Mouse (Mus musculus) spleen, adult 2 months (tissue): Measurements from ENCODE around the gene Wars. TPM values are rescaled to one million over a fixed set of nuclear protein-coding genes. Genes with fewer than 3 reads are reported as not detected.

Experiments used
- DNase-seq, 2 experiments: peaks; one replicate each; pipeline versions ENCODE4 v3.0.0 to v3.0.0-alpha.2; 2012 to 2021; ENCODE audit warnings: low spot score in 2 of 2, low read depth in 1 of 2
- H3K27ac ChIP-seq: fragments of 200-500 bp; 2 replicates; pipeline ENCODE4 v1.5.1; 2012; ENCODE audit warnings: low read length, inconsistent platforms; ENCODE audit not compliant: insufficient read depth
- H3K27me3 ChIP-seq: fragments of 200-500 bp; 2 replicates; pipeline ENCODE4 v1.6.1; 2012; ENCODE audit warnings: mild to moderate bottlenecking, moderate library complexity, low read length, inconsistent platforms; ENCODE audit not compliant: control insufficient read depth, insufficient read depth
- H3K36me3 ChIP-seq: fragments of 200-500 bp; 2 replicates; pipeline ENCODE4 v1.6.1; 2012; ENCODE audit warnings: mild to moderate bottlenecking, low read length, inconsistent platforms; ENCODE audit not compliant: control insufficient read depth, insufficient read depth
- H3K4me1 ChIP-seq: fragments of 200-500 bp; 2 replicates; pipeline ENCODE4 v1.6.1; 2011; ENCODE audit warnings: inconsistent platforms; ENCODE audit not compliant: control insufficient read depth, insufficient read depth, insufficient read length
- H3K4me3 ChIP-seq: fragments of 200-500 bp; 2 replicates; pipeline ENCODE4 v1.5.1; 2011; ENCODE audit warnings: mild to moderate bottlenecking, inconsistent platforms; ENCODE audit not compliant: insufficient read depth, insufficient read length; ENCODE audit errors: extremely low read depth
- CTCF ChIP-seq: fragments of 200-500 bp; IDR thresholded peaks from 2 replicates; pipeline ENCODE4 v1.5.1; 2011; ENCODE audit warnings: mild to moderate bottlenecking, inconsistent platforms; ENCODE audit not compliant: insufficient read depth, insufficient read length, insufficient replicate concordance; ENCODE audit errors: extremely low read depth
- POLR2A ChIP-seq: fragments of 200-500 bp; IDR thresholded peaks from 2 replicates; pipeline ENCODE4 v1.6.1; 2011; ENCODE audit warnings: low read depth, low read length, inconsistent platforms
- WGBS: fragments of 180-500 bp; shearing (Covaris S2); methylation state at CpG from one replicate; pipeline ENCODE4 v1.1.7; 2018; 5-methylcytosine and 5-hydroxymethylcytosine counted together
- polyA plus RNA-seq: library from polyadenylated mRNA; depleted of rRNA; stranded (reverse); fragments of >200 nt; gene quantifications from 2 replicates; pipeline ENCODE4 v1.2.3, GENCODE M21; 2012

Gene Wars
- polyA plus RNA-seq, 1 experiment: 45.5 TPM

DNA sequence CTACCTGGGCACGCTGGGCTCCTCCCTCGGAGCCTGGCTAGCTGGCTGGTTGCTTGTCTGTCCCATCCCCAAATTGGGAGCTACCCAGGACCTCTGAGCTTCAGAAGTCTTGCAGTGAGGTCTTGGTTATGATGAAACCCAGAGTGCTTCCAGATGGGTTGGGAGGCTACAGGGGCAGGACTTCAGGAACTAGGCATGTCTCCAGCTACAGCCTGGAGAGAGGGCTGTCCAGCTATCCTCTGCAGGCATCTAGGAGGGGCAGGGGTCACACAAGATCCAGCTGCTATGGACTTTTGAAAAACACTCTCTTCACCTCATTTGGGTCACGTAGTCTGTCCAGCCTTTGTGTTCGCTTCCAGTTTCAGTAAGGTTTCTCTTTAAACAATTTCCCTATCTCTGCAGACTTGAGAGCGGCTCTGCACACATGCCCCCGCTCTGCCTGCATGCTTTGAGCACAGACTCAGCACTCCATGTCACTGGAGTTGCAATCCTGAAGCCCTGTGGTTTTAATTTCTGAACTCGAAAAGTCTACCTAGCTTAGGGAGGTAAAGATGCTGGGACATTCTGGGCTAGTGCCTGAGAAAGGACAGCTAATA lies 36.3 kb downstream of the Wars start:
- no peak for DNase-seq
- TF ChIP-seq POLR2A: no peak
- TF ChIP-seq CTCF: no peak
- WGBS: 83% methylated on average over 7 of the region's 7 CpGs
- no peak overlapping the region for H3K27ac ChIP-seq
- H3K36me3 ChIP-seq: peaks cover 11% of the 10 kb centered on the region
- no peaks in the 10 kb centered on the region for H3K27me3 ChIP-seq
- H3K4me1 ChIP-seq: no peaks in the 10 kb centered on the region
- H3K4me3 ChIP-seq: no peak overlapping the region

DNA sequence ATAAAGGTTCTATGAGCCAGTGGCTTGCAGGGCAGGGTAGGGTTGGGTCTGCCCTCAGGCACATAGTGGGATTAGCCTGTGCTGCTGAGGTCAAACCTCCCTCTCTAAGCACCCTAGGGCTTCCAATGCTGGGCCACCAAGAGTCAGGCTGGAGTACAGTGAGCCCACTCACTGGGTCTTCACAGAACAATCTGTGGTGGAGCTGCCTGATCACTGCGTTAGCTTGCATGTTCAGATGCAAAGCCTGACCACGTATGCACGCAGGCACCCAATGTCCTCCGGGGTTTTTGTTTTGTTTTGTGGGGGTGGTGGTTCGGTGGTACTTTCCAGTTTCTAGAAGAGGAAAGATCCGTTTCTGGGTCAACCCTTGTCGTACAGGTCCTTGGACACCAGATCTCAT lies 36.9 kb downstream of the Wars start:
- Histone ChIP-seq H3K36me3 (peaks cover 9% of the 10 kb centered on the region), H3K4me1 (no peaks in the 10 kb centered on the region), H3K27me3 (no peaks in the 10 kb centered on the region), H3K4me3 (no peak overlapping the region), H3K27ac (no peak overlapping the region)
- TF ChIP-seq POLR2A: no peak
- TF ChIP-seq CTCF: no peak
- WGBS: 89% methylated on average over 7 of the region's 7 CpGs
- no peak for DNase-seq

DNA sequence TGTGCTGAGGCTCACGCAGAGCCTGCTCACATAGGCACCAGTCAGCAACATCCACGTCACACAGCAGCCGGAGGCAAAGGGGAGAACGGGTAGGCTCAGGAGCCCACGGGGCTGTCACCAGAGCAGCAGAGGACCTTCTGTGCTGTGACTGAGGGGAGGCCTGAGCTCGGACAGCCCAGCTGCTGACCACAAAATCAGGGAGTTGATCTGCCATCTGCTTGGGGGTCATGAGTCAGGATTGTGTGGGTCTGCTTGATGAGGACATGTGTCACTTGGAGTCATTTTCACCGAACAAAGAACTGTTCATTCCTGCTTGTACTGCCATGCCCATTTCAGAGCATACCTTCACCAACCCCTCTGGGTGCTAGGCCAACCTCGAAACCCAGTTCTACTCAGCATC lies 37.8 kb downstream of the Wars start:
- Histone ChIP-seq H3K4me1 (no peaks in the 10 kb centered on the region), H3K27me3 (no peaks in the 10 kb centered on the region), H3K27ac (no peak overlapping the region), H3K36me3 (peaks cover 6% of the 10 kb centered on the region), H3K4me3 (no peak overlapping the region)
- DNase-seq: no peak
- 87% methylated on average over 8 of the region's 8 CpGs for WGBS
- no peak for TF ChIP-seq POLR2A
- no peak for TF ChIP-seq CTCF

DNA sequence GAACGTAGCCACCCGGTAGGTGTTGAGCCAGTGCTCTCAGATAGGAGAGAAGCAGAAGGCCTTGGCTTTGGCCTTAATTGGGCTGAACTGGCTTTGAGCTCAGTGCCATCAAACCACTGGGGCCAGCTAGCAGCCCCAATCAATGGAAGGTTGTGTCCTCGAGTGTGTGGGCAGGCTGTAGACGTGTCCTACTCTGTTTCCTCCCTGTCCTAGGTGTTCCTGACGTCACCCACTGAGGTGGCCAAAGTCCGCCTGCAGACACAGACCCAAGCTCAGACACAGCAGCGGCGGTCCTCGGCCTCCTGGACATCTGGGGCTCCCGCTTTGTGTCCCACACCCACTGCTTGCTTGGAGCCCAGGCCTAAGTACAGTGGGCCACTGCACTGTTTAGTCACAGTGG lies 38.9 kb downstream of the Wars start:
- Histone ChIP-seq H3K27me3 (no peaks in the 10 kb centered on the region), H3K27ac (no peak overlapping the region), H3K4me3 (no peak overlapping the region), H3K36me3 (peaks cover 2% of the 10 kb centered on the region), H3K4me1 (no peaks in the 10 kb centered on the region)
- no peak for DNase-seq
- no peak for TF ChIP-seq CTCF
- TF ChIP-seq POLR2A: no peak
- 91% methylated on average over 10 of the region's 10 CpGs for WGBS

DNA sequence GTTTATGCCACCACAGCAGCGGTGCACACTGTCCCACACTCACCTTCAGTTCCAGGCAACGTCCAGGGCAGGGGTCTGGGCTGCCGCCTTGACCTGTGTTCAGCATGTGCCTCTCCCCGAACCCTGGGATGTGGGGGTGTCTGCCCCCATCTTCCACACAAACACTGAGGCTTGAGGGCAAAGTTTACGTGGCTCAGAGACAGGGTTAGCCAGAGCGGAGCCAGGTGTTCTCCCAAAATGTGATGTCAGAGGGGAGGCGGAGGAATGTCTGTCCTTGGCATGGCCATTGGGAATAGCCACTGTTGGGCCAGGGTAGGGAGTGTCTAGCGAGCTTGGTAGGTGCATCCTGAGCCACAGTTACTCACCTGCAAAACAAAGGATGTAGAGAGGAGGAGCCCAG lies 41.2 kb downstream of the Wars start:
- 85% methylated on average over 8 of the region's 8 CpGs for WGBS
- no peak for DNase-seq
- Histone ChIP-seq H3K27ac (no peak overlapping the region), H3K4me1 (no peaks in the 10 kb centered on the region), H3K4me3 (no peak overlapping the region), H3K27me3 (no peaks in the 10 kb centered on the region), H3K36me3 (no peaks in the 10 kb centered on the region)
- no peak for TF ChIP-seq POLR2A
- TF ChIP-seq CTCF: no peak

DNA sequence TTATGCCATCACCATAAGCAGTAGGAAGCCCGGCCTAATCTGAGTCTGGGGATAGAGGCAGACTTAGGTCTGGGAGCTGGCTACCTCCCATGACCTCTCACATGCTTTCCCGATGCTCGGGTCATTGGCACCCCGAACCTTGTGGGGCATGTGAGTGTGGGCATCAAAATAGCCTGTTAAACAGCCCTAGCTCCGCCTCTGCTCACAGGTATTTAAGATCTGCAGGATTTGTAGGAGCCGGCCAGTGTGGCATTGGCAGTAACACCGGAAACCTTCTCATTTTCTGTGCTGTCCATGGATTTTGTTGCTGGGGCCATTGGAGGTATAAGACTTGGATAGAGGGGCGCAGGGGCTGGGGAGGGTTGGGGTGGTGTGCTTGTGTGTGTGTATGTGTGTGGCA lies 43.1 kb downstream of the Wars start:
- WGBS: 91% methylated on average over 8 of the region's 8 CpGs
- Histone ChIP-seq H3K4me1 (no peaks in the 10 kb centered on the region), H3K27ac (no peak overlapping the region), H3K4me3 (no peak overlapping the region), H3K27me3 (no peaks in the 10 kb centered on the region), H3K36me3 (no peaks in the 10 kb centered on the region)
- no peak for DNase-seq
- TF ChIP-seq POLR2A: no peak
- TF ChIP-seq CTCF: no peak

DNA sequence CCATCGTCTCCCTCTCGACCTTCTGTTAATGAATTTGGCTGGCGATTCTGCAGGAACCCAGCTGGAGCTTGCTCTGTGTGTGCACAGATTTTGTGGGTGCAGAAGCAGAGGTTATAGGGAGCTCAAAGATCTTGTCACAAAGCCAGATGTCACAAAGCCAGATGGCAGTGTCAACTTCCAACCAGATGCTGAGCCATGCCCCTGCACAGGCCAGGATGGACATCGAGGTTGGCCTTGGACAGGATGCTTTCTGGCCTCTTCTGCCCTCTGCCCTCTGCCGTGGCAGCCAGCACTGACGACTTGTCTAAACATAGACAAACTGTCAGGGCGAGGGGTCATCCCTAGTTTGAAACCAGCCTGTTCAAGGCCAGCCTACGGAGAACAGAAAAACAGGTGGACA lies 43.8 kb downstream of the Wars start:
- WGBS: 90% methylated on average over 8 of the region's 8 CpGs
- TF ChIP-seq POLR2A: no peak
- TF ChIP-seq CTCF: no peak
- H3K36me3 ChIP-seq: no peaks in the 10 kb centered on the region
- H3K27ac ChIP-seq: no peak overlapping the region
- DNase-seq: no peak
- no peaks in the 10 kb centered on the region for H3K27me3 ChIP-seq
- no peak overlapping the region for H3K4me3 ChIP-seq
- H3K4me1 ChIP-seq: no peaks in the 10 kb centered on the region
